Mouse (Mus musculus): ENCODE data around the gene Naaa.

DNA sequence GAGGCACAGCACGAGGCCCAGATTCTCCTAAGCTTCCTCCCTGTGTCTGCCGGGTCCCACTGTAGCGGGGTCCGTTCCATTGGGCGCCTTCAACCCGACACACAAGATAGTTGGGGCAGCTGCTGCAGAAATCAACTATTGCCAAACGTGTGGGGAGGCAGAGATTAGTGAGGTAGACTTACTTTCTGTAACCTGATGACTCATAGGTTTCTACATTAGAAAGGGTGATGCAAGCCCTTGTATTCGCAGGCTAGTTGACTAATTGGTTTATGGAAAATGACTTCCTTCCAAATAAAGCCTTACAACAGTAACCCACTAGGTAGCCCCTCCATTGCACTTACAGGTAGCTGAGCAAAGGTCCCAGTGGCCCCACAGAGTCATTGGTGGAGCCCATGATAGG, 15.3 kb downstream of the Naaa start:
- TF ChIP-seq CTCF (IDR thresholded peaks at IDR 0.05; ENCODE audit: low read depth) (no peak), EP300 (IDR thresholded peaks at IDR 0.05; ENCODE audit: low read depth) (no peak)
